Mouse (Mus musculus) G1E (cell line): ENCODE measurements at regions not wholly inside any gene's neighbourhood (a gene's known extent, or its start where the extent isn't known, plus 50 kb on each side); places are given as distances from the start of the nearest gene placed in this dataset.

Experiments
- CTCF ChIP-seq: IDR thresholded peaks from 2 replicates; pipeline ENCODE4 v1.5.1; 2012; ENCODE audit warnings: low read depth, low read length, inconsistent platforms, mixed read lengths
- GATA1 ChIP-seq: IDR thresholded peaks from 2 replicates; pipeline ENCODE4 v1.6.1; 2012; ENCODE audit warnings: borderline replicate concordance, low read length, inconsistent platforms, mixed read lengths
- TAL1 ChIP-seq: conservative IDR thresholded peaks from 2 replicates; pipeline ENCODE4 v1.6.1; 2012; ENCODE audit warnings: low read depth, low read length, inconsistent platforms, mixed read lengths

DNA sequence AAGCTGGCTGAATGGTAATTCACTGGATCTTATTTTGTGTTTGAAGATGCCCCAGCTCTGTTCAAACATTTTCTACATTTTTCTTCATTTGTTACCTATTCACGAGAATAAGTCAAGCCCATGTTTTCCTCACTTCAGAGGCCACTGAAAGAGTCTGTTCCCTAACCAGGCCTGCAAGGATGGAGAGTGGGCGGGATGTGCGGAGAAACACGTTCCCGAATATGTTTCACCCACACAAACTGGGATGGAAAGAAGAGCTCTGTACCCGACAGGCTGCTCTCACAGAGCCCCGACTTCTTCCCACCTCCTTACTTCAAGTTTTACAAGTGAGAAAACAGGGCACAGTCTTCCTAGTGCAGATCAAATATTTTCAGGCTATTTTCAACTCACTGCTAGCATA is 881.4 kb downstream of the Slc4a3 start:
- TF ChIP-seq GATA1 (no peak), CTCF (no peak), TAL1 (no peak)
